Mouse (Mus musculus) CD4-positive, CD25-positive, alpha-beta regulatory T cell (primary cell): ENCODE data around the gene Txnrd2. TPM values are rescaled to one million over a fixed set of nuclear protein-coding genes. Genes with fewer than 3 reads are reported as not detected.

Experiments used
- polyA plus RNA-seq: library from polyadenylated mRNA; unstranded; fragments of 100-300 nt; shearing (Covaris generic); gene quantifications from one replicate; pipeline ENCODE4 v1.2.1, GENCODE M21; 2017

Txnrd2 gene
- polyA plus RNA-seq: 37.7 TPM

GRCm38 (mm10) chr16:18426215-18426791 is at the start of gene Txnrd2:
Gene Txnrd2, plus strand, starts transcription at chr16:18426384.

GRCm38 (mm10) chr16:18426802-18427280 is 657 bp downstream of the Txnrd2 start, which contains the start of gene Comt:
Gene Comt, minus strand, starts transcription at chr16:18426852.

GRCm38 (mm10) chr16:18498558-18498990 is 72.4 kb downstream of the Txnrd2 start, which contains the start of the genes Gnb1l and Rtl10:
Gene Gnb1l, plus strand, starts transcription at chr16:18498713.
Gene Rtl10, plus strand, starts transcription at chr16:18498901.

Other genes starting within 250 kb of the Txnrd2 start
- gene Ccdc188, start 208.5 kb upstream of the Txnrd2 start, polyA plus RNA-seq: not detected
- gene Zdhhc8, start 191.2 kb upstream of the Txnrd2 start, polyA plus RNA-seq: 14.6 TPM
- gene Trmt2a, start 177.7 kb upstream of the Txnrd2 start, polyA plus RNA-seq: 98.7 TPM
- 251 TPM for gene Ranbp1, start 177.7 kb upstream of the Txnrd2 start, polyA plus RNA-seq
- gene Gm49776, start 168.1 kb upstream of the Txnrd2 start, polyA plus RNA-seq: not detected
- 30.2 TPM for gene Dgcr8, start 137.1 kb upstream of the Txnrd2 start, polyA plus RNA-seq
- 56.4 TPM for gene Tango2, start 78.3 kb upstream of the Txnrd2 start, polyA plus RNA-seq
- gene Arvcf, start 78.2 kb upstream of the Txnrd2 start, polyA plus RNA-seq: 2.8 TPM
- 58.4 TPM for gene Comt, start 468 bp downstream of the Txnrd2 start, polyA plus RNA-seq
- 19.0 TPM for gene Gnb1l, start 72.3 kb downstream of the Txnrd2 start, polyA plus RNA-seq
- gene Rtl10, start 72.5 kb downstream of the Txnrd2 start, polyA plus RNA-seq: 0.29 TPM
- 0.20 TPM for gene Tbx1, start 164.3 kb downstream of the Txnrd2 start, polyA plus RNA-seq
- gene Gp1bb, start 196.0 kb downstream of the Txnrd2 start, polyA plus RNA-seq: not detected
- 0.18 TPM for gene Gm49601, start 200.0 kb downstream of the Txnrd2 start, polyA plus RNA-seq
- gene Sept5, start 203.6 kb downstream of the Txnrd2 start, polyA plus RNA-seq: 0.53 TPM